17 mouse cellular contexts compared by ENCODE assay signal in the genomic region with DNA sequence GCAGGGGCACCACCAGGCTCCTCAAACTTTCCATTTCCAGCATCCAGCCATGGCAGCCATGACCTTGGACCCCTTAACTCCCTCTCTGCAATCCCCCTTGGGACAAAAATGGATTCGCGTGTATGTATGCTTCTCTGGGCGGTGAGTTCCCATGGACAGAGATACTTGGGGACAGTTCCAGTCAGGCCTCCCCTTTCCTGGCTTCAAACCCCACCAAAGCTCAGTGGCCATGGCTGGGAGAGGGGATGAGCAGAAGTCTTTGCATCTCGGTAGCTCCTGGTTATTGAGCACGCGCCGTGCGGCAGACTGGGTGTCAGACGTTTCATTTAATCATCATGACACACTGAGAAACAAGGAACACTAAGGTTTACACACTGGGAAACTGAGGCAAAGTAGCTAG. TPM values are rescaled to one million over a fixed set of nuclear protein-coding genes. Genes with fewer than 3 reads are reported as not detected.
A peak's percentile ranks its signal among the peaks of the same experiment; 100 is the strongest.
DNase-seq lines count a peak whose midpoint lies in the region; ATAC-seq and TF ChIP-seq lines count a peak whose summit lies in the region.
"Had no signal": no experiment of that assay in that cellular context is flagged by ENCODE, and none has a peak within 500 bp of the region (broad histone marks: within the 10 kb centered on the region; RNA-seq: fewer than 3 reads in every experiment).

No protein-coding gene starts in this region.

- H3K4me2 ChIP-seq in forebrain, embryonic 14.5 days (ENCODE audit: low read length): no peak overlapping the region
- no peak overlapping the region for H3K4me2 ChIP-seq in midbrain, postnatal 0 days (ENCODE audit: low read depth, low read length, poor library complexity, severe bottlenecking)
- H3K4me2 ChIP-seq: lung, embryonic 14.5 days; midbrain, embryonic 12.5 days had no signal

- H3K27ac ChIP-seq in left cerebral cortex, adult 2 months: peak overlapping the region; percentile 76; the same call in 1 of the 2 replicates
- H3K27ac ChIP-seq in forebrain, embryonic 14.5 days (ENCODE audit: low read depth, low read length): peak overlapping the region; percentile 89
- H3K27ac ChIP-seq in midbrain, postnatal 0 days (ENCODE audit: low read depth, low read length): peak overlapping the region; percentile 77
- H3K27ac ChIP-seq: heart, adult 2 months had no signal

- TF ChIP-seq CTCF in left cerebral cortex, adult 2 months (IDR thresholded peaks at IDR 0.05): no peak
- no peak for TF ChIP-seq CTCF in midbrain, postnatal 0 days (IDR thresholded peaks at IDR 0.05)

- peak; percentile 52 for DNase-seq in cerebellum, adult 9-11 months
- DNase-seq in cerebellum, postnatal 36 days: no peak
- no peak for DNase-seq in left cerebral cortex, adult 2 months (ENCODE audit: extremely low spot score in 1 of 2, low spot score in 2 of 2)
- DNase-seq in left cerebral cortex, postnatal 36 days (ENCODE audit: low spot score in 2 of 2): no peak
- DNase-seq in forebrain, embryonic 14.5 days (ENCODE audit: low spot score): no peak
- no peak for DNase-seq in midbrain, postnatal 0 days (ENCODE audit: low spot score)
- DNase-seq in heart, postnatal 14 days: no peak
- DNase-seq: adrenal gland, adult 8-10 months; gastrocnemius, postnatal 10 days; heart, adult 2 months; layer of hippocampus, postnatal 36 days; left cerebral cortex, postnatal 4 days; lung, embryonic 14.5 days; right cerebral cortex, postnatal 14 days; thymus, postnatal 36 days had no signal

- no peak for ATAC-seq in forebrain, embryonic 14.5 days
- no peak for ATAC-seq in midbrain, postnatal 0 days (ENCODE audit: low FRiP score)

- no peaks in the 10 kb centered on the region for H3K9me3 ChIP-seq in forebrain, embryonic 14.5 days (replicated peaks; ENCODE audit: control insufficient read depth, low read length)
- no peaks in the 10 kb centered on the region for H3K9me3 ChIP-seq in midbrain, postnatal 0 days (ENCODE audit: low read length)
- H3K9me3 ChIP-seq: midbrain, embryonic 12.5 days had no signal

- WGBS in forebrain, embryonic 14.5 days: 84% methylated on average over 9 of the region's 9 CpGs
- WGBS in midbrain, postnatal 0 days: 76% methylated on average over 9 of the region's 9 CpGs

- intact Hi-C loops in left cerebral cortex, adult 2 months (cut with DNase I): no loop called here
- intact Hi-C loops in left cerebral cortex, postnatal 36 days (cut with DNase I): no loop called here
- intact Hi-C loops in heart, postnatal 14 days (cut with DNase I): no loop called here

- no peak overlapping the region for H3K4me3 ChIP-seq in left cerebral cortex, adult 2 months
- no peak overlapping the region for H3K4me3 ChIP-seq in forebrain, embryonic 14.5 days (ENCODE audit: low read depth, low read length)
- H3K4me3 ChIP-seq in midbrain, postnatal 0 days (ENCODE audit: low read depth, low read length): no peak overlapping the region
- H3K4me3 ChIP-seq: heart, adult 2 months; midbrain, embryonic 12.5 days had no signal

- H3K4me1 ChIP-seq in forebrain, embryonic 14.5 days (ENCODE audit: control insufficient read depth, insufficient read depth, low read length): peaks cover 44% of the 10 kb centered on the region
- H3K4me1 ChIP-seq in midbrain, postnatal 0 days (ENCODE audit: insufficient read depth, low read length): peaks cover 35% of the 10 kb centered on the region

- H3K36me3 ChIP-seq in forebrain, embryonic 14.5 days (ENCODE audit: control insufficient read depth, insufficient read depth, low read length): no peaks in the 10 kb centered on the region
- H3K36me3 ChIP-seq in midbrain, postnatal 0 days (ENCODE audit: insufficient read depth, low read length): no peaks in the 10 kb centered on the region; the same call in 1 of the 2 replicates
- H3K36me3 ChIP-seq: midbrain, embryonic 12.5 days had no signal

- H3K9ac ChIP-seq in forebrain, embryonic 14.5 days (ENCODE audit: low read length): no peak overlapping the region
- H3K9ac ChIP-seq in midbrain, postnatal 0 days (replicated peaks; ENCODE audit: low read length, poor library complexity, severe bottlenecking): no peak overlapping the region
- H3K9ac ChIP-seq: lung, embryonic 14.5 days; midbrain, embryonic 12.5 days had no signal

- no peaks in the 10 kb centered on the region for H3K27me3 ChIP-seq in forebrain, embryonic 14.5 days (replicated peaks; ENCODE audit: control insufficient read depth, insufficient read depth, low read length)
- no peaks in the 10 kb centered on the region for H3K27me3 ChIP-seq in midbrain, postnatal 0 days (ENCODE audit: insufficient read depth, low read length)
- H3K27me3 ChIP-seq: CH12.LX; midbrain, embryonic 12.5 days had no signal

RNA-seq across cellular contexts. Expression of gene Coro2b, which starts 56.7 kb away (rescaled TPM):
- 100 to 1,000 TPM; 178 to 185 TPM for total RNA-seq in left cerebral cortex, adult 2 months (2021)
- total RNA-seq in left cerebral cortex, postnatal 36 days (2021): 100 to 1,000 TPM; 171 to 177 TPM
- 29.0 and 33.2 TPM in 2 replicates for polyA plus RNA-seq in forebrain, embryonic 14.5 days (2014; fragmentation: Nextera tagmentation; extraction: Ambion mirVana)
- total RNA-seq in midbrain, postnatal 0 days (2014; rRNA removed): 36.2 and 45.8 TPM in 2 replicates
- polyA plus RNA-seq in midbrain, postnatal 0 days (2015; fragmentation: Nextera tagmentation; extraction: Ambion mirVana): 21.4 and 22.8 TPM in 2 replicates
- 10 to 100 TPM; 15.7 to 16.5 TPM for total RNA-seq in heart, postnatal 14 days (2021)
